Mouse (Mus musculus) spleen, adult 2 months (tissue): ENCODE results near the gene 2210011C24Rik.

Experiments
- CTCF ChIP-seq: fragments of 200-500 bp; IDR thresholded peaks from 2 replicates; pipeline ENCODE4 v1.5.1; 2011; ENCODE audit warnings: mild to moderate bottlenecking, inconsistent platforms; ENCODE audit not compliant: insufficient read depth, insufficient read length, insufficient replicate concordance; ENCODE audit errors: extremely low read depth
- POLR2A ChIP-seq: fragments of 200-500 bp; IDR thresholded peaks from 2 replicates; pipeline ENCODE4 v1.6.1; 2011; ENCODE audit warnings: low read depth, low read length, inconsistent platforms

- TF ChIP-seq CTCF = no peak
- TF ChIP-seq POLR2A = no peak
These were observed 38.6 kb downstream of the 2210011C24Rik start for GRCm38 (mm10) chr8:83973161-83974031.
